Mouse (Mus musculus): ENCODE results near the gene Adam23. TPM values are rescaled to one million over a fixed set of nuclear protein-coding genes. Genes with fewer than 3 reads are reported as not detected.

The Adam23 gene
- polyA plus RNA-seq, 1 experiment from 2014 or later: 1.9 TPM

DNA sequence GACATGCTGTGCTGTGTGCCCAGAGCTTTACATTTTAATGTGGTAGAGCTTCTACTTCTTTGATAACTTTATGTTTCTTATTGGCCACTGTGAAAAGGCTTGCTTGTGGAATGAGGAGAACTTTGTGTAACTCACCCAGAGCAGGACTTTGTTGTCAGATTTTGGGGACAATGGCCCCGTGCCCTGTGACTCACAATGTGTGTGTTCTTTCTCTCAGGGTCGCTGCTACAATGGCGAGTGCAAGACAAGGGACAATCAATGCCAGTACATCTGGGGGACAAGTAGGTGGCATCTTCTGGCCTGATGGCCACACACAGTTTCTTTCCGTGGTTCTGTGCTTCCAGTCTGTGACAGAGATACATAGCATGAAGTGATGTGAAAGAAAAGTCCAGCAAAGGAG lies 118.2 kb downstream of the Adam23 start:
- Histone ChIP-seq H3K4me3 (no peak overlapping the region), H3K36me3 (no peaks in the 10 kb centered on the region), H3K4me1 (no peaks in the 10 kb centered on the region), H3K9me3 (no peaks in the 10 kb centered on the region), H3K27ac (no peak overlapping the region), H3K27me3 (ENCODE audit: insufficient read depth, poor library complexity, severe bottlenecking) (no peaks in the 10 kb centered on the region)
- DNase-seq (ENCODE audit: low spot score): no peak
- 55% methylated on average over 4 of the region's 4 CpGs for WGBS

DNA sequence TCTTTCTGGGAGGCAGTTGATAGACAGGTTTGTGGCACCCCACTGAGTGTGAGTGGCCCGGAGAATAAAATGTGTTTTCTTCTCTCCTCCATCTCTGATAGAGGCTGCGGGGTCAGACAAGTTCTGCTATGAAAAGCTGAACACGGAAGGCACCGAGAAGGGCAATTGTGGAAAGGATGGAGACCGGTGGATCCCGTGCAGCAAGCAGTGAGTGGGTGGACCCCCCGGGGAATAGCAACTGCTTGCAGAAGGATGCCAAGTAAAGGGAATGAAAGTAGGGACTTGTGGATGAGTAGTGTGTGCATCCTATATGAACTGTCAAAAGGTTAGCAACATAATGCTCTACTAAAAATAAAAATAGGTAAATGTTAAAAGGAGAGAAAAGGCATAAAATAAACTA lies 120.8 kb downstream of the Adam23 start:
- WGBS: 35% methylated on average over 7 of the region's 7 CpGs

DNA sequence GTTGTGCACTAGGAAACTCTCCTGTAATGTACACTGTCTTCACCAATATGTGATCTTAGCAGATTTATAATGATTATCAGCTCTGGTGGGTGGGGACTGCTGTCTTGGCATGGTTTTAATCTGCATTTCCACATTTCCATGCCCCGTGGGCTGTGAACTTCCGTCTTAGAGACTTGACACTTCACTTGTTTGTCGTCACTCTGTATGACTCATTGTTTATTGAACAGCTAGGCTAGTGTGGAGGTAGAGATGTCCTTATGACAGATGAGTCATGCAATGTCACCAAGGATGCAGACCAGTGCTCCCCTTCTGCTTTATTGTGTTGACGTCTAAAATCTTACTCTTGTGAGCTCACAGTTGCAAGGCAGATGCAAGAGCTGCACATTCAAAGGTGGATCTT lies 121.3 kb downstream of the Adam23 start:
- Histone ChIP-seq H3K27me3 (ENCODE audit: insufficient read depth, poor library complexity, severe bottlenecking) (no peaks in the 10 kb centered on the region), H3K9me3 (no peaks in the 10 kb centered on the region), H3K4me3 (no peak overlapping the region), H3K4me1 (no peaks in the 10 kb centered on the region), H3K36me3 (no peaks in the 10 kb centered on the region), H3K27ac (no peak overlapping the region)
- WGBS: 33% methylated on average over 4 of the region's 4 CpGs
- DNase-seq (ENCODE audit: low spot score): no peak

More for the DNA sequence above, 120.8 kb downstream of the Adam23 start:
- H3K4me1 ChIP-seq: no peaks in the 10 kb centered on the region
- no peak overlapping the region for H3K4me3 ChIP-seq
- H3K9me3 ChIP-seq: no peaks in the 10 kb centered on the region
- no peak for DNase-seq (ENCODE audit: low spot score)
- H3K27ac ChIP-seq: no peak overlapping the region
- H3K36me3 ChIP-seq: no peaks in the 10 kb centered on the region
- no peaks in the 10 kb centered on the region for H3K27me3 ChIP-seq (ENCODE audit: insufficient read depth, poor library complexity, severe bottlenecking)

DNA sequence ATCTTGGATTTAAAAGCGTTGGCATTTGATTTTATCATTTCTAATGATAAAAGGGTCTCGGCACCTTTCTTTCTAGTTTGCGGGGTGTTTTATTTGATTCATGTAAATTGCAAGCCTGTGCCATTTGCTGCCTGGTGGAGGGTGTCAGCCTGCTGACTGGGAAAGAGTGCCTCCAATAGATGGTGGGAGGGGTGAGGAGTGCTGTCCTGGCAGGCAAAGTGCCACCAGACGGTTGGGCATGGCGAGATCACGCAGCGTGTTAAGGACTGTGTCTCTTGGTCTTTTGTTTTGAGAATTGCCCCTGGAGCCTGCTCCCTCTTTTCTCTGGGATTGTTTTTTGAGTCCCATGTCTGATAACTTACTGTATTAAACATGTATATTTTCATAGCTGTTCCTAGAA lies 126.5 kb downstream of the Adam23 start:
- Histone ChIP-seq H3K4me3 (no peak overlapping the region), H3K9me3 (no peaks in the 10 kb centered on the region), H3K27ac (no peak overlapping the region), H3K27me3 (ENCODE audit: insufficient read depth, poor library complexity, severe bottlenecking) (no peaks in the 10 kb centered on the region), H3K4me1 (no peaks in the 10 kb centered on the region), H3K36me3 (no peaks in the 10 kb centered on the region)
- WGBS: 67% methylated on average over 7 of the region's 7 CpGs
- no peak for DNase-seq (ENCODE audit: low spot score)

DNA sequence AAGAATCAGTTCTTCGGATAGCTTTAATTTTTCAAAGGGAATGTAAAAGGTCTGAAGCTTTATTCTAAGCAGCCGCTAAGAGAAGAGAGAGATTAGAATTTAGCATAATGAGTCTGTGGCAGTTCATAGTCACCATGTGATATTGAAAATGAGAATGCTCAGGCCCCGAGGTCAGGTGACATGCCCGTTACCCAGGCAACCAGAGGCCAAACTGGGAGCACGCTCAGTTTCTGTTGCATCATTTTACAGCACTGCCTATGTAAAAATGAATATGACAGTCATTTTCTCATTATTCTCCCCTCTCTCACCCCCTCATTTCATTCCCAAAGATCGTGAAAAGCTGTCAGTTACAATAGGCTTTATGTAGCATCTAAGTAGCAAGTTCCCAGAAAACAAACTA lies 127.7 kb downstream of the Adam23 start:
- no peaks in the 10 kb centered on the region for H3K9me3 ChIP-seq
- 78% methylated on average over 6 of the region's 6 CpGs for WGBS
- H3K27me3 ChIP-seq (ENCODE audit: insufficient read depth, poor library complexity, severe bottlenecking): no peaks in the 10 kb centered on the region
- no peak for DNase-seq (ENCODE audit: low spot score)
- H3K4me1 ChIP-seq: no peaks in the 10 kb centered on the region
- no peak overlapping the region for H3K4me3 ChIP-seq
- no peak overlapping the region for H3K27ac ChIP-seq
- H3K36me3 ChIP-seq: no peaks in the 10 kb centered on the region

DNA sequence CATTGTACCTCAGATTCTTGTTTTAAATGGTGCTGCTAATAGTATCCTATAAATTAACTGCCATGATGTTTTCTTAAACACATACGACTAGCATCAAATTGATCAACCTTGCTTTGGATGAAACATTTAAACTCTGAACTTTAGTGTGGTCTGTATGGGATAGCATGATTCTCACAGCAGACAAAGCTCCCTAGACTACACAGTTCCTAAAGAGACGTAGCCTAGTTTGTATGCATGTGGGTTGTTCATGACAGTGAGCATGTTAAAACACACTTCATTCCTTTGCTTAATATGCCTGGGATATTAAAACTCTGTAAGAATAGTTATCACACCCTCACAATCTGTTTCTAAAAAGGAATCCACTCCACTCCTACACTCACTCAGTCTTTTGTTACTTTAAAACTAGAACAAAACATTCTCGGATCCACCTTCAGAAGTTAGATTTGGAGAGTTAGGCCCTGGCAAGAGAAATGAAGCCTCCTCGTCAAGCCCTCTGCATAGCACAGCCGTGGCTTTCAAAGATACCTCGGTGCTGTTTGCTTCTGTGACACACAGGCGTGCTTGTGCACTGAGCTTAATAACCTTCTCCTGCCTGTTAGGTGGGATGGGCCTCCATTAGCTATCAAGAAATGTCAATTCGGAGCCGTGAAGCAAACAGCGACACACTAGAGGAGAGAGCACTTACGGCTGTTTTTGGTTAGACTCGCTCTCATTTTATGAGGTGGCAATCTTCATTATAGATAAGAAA lies 128.3 kb downstream of the Adam23 start:
- Histone ChIP-seq H3K36me3 (no peaks in the 10 kb centered on the region), H3K27me3 (ENCODE audit: insufficient read depth, poor library complexity, severe bottlenecking) (no peaks in the 10 kb centered on the region), H3K4me1 (no peaks in the 10 kb centered on the region), H3K27ac (no peak overlapping the region), H3K9me3 (no peaks in the 10 kb centered on the region), H3K4me3 (no peak overlapping the region)
- no peak for DNase-seq (ENCODE audit: low spot score)
- 68% methylated on average over 12 of the region's 12 CpGs for WGBS

DNA sequence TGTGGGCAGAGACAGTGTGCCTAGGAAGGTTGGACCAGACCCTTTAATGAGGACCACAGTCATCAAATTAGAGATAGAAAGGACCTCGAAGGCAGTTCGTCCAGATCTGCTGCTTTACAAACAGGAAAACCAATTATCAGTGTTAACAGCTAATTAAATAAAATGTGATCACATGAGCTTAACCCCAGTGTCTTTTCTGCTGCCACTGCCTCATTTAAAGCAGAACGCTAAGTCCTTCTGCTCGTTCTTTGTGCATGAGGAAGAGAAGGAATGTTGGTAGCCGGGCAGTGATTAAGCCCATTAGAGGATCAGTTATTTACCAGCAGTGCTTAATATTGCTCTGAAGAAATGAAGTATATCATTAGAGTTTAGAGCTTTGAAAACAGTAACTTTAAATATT lies 131.1 kb downstream of the Adam23 start:
- H3K4me3 ChIP-seq: no peak overlapping the region
- H3K4me1 ChIP-seq: no peaks in the 10 kb centered on the region
- H3K27me3 ChIP-seq (ENCODE audit: insufficient read depth, poor library complexity, severe bottlenecking): no peaks in the 10 kb centered on the region
- H3K9me3 ChIP-seq: no peaks in the 10 kb centered on the region
- H3K36me3 ChIP-seq: no peaks in the 10 kb centered on the region
- no peak overlapping the region for H3K27ac ChIP-seq
- DNase-seq (ENCODE audit: low spot score): no peak
- 63% methylated on average over 5 of the region's 5 CpGs for whole genome bisulfite sequencing

DNA sequence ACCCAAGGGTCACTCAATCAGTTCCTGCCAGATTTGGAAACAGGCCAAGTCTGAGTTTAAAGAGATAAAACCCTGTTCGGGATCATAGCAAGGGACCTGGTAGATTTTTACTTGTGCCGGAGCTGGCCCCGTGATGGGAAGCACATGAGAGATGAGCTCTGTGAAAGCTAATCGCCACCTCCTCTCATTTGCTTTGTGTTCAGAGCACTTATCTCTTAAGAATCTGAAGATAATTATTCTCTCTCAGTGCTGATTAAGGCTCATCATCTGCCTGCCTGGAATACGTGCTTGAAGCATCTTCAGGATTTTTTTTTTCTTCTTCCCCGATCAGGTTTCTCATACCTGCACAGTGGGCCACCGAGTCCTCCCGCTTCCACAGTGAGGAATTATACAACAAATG lies 133.5 kb downstream of the Adam23 start:
- WGBS: 70% methylated on average over 8 of the region's 8 CpGs
- no peak overlapping the region for H3K27ac ChIP-seq
- no peaks in the 10 kb centered on the region for H3K27me3 ChIP-seq (ENCODE audit: insufficient read depth, poor library complexity, severe bottlenecking)
- H3K9me3 ChIP-seq: no peaks in the 10 kb centered on the region
- no peak overlapping the region for H3K4me3 ChIP-seq
- H3K36me3 ChIP-seq: no peaks in the 10 kb centered on the region
- no peak for DNase-seq (ENCODE audit: low spot score)
- H3K4me1 ChIP-seq: no peaks in the 10 kb centered on the region

DNA sequence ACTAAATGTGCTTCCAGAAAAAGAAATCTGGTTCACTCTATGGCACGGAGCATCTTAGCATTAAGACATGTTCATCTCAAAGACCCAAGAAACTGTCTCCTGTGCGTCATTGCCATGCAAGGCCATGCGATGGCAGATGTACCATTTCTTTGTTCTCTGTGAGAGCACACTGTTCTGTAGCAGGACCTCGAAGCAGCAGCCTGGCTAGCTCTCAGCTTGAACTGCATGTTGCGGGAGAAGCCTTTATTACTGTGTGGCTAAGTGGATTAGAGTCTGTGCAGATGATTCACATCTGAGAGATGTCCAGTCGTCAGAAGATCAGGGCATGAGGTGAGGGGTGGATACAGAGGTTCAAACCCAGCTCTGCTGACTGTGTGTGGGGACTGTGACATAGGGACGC lies 141.2 kb downstream of the Adam23 start:
- DNase-seq (ENCODE audit: low spot score): no peak
- no peak overlapping the region for H3K4me3 ChIP-seq
- no peaks in the 10 kb centered on the region for H3K27me3 ChIP-seq (ENCODE audit: insufficient read depth, poor library complexity, severe bottlenecking)
- no peaks in the 10 kb centered on the region for H3K36me3 ChIP-seq
- WGBS: 81% methylated on average over 7 of the region's 7 CpGs
- H3K4me1 ChIP-seq: no peaks in the 10 kb centered on the region
- H3K27ac ChIP-seq: no peak overlapping the region
- no peaks in the 10 kb centered on the region for H3K9me3 ChIP-seq

DNA sequence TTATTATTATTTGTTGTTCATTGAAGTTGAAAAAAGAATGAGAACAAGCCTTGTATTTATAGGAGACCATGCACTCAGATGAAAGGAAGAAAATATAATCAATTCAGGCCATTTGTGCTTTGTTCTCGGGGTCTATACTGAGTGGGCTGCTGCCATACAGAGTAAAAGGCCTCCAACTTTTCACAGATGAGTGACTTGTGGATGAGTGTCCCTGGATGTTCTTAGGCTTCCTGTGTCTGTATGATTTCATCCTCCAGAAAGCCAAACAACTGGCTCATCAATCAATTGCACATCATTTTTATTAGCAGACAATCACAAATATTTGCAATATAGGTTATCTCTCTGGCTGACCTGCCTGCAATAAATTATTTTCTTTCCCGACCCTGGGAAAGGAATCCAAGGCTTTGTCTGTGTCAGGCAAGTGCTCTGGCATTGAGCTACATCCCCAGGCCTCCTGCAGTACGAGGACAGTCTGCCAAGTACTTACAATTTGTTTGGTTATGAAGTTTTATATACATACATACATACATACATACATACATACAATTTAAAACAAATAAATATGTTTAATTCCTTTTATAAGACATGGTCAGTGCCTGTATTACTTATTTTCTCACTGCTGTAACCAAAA lies 158.3 kb downstream of the Adam23 start:
- Histone ChIP-seq H3K9me3 (no peaks in the 10 kb centered on the region), H3K36me3 (no peaks in the 10 kb centered on the region), H3K4me1 (no peaks in the 10 kb centered on the region), H3K27me3 (ENCODE audit: insufficient read depth, poor library complexity, severe bottlenecking) (no peaks in the 10 kb centered on the region), H3K27ac (no peak overlapping the region), H3K4me3 (no peak overlapping the region)
- DNase-seq (ENCODE audit: low spot score): no peak
- 55% methylated on average over 3 of the region's 3 CpGs for WGBS

DNA sequence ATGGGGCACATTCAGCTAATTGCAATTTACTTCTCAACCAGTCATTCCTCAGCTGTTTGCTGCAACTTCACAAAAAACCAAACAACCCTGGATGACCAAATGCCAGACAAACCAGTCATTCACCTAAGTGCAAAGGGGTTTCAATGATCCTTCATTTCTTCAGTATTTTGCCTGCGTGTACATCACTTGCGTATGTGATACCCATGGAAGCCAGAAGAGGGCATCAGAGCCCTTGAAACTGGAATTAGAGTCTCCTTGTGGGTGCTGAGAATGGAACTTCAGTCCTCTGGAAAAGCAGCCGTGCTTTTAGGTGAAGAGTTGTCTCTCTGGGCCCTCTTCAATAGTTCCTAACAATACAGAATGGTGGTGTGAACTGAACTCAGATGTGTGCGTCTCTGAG lies 163.9 kb downstream of the Adam23 start:
- Histone ChIP-seq H3K36me3 (no peaks in the 10 kb centered on the region), H3K27ac (no peak overlapping the region), H3K27me3 (ENCODE audit: insufficient read depth, poor library complexity, severe bottlenecking) (peaks cover 15% of the 10 kb centered on the region), H3K9me3 (no peaks in the 10 kb centered on the region), H3K4me1 (no peaks in the 10 kb centered on the region), H3K4me3 (no peak overlapping the region)
- WGBS: 85% methylated on average over 4 of the region's 4 CpGs
- no peak for DNase-seq (ENCODE audit: low spot score)

DNA sequence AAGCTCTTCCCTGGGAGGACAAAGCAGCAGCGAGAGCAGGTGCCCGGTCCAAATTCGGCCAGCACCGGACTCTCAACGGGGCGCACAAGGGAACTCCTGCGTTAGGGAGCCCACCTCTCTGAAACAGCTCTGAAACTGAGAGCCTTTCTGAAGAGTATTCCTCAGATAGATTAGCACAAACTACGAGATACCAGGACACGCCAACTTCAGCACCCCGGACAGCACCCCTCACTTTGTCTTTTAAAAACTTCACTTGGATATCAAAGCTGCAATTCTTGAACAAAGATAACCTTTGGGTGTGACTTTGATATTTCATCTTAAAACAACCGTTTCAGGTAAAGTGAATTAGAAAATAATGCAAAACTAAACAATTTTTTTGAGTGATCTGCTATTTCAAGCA lies 168.9 kb downstream of the Adam23 start:
- H3K9me3 ChIP-seq: no peaks in the 10 kb centered on the region
- WGBS: under 1% methylated on average over 11 of the region's 11 CpGs
- no peaks in the 10 kb centered on the region for H3K36me3 ChIP-seq
- H3K4me1 ChIP-seq: no peaks in the 10 kb centered on the region
- peaks cover 15% of the 10 kb centered on the region for H3K27me3 ChIP-seq (ENCODE audit: insufficient read depth, poor library complexity, severe bottlenecking)
- H3K4me3 ChIP-seq: no peak overlapping the region
- DNase-seq (ENCODE audit: low spot score): no peak
- no peak overlapping the region for H3K27ac ChIP-seq

DNA sequence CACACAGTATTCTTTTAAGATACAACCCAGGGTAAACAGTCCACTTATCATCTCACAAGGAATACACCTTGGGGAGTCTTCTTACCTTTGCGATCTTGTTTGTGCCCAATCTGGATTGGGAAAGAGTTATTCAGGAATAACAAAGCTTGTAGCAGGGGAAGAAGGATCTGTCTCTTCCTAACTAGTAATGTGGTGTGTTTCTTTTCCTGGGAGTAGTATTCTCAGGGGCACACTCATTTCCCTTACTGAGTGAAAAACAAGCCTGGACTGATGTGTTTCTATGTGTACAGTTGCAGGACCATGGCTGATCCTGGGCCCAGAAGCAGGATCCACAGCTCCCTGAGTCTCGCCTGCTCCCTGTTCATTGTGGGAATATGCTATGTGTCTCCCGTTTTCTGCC lies 170.0 kb downstream of the Adam23 start, which contains the start of gene Gm39653:
Gm39653 (plus strand) TSS at position 301 of the 400 bp plus-strand sequence.
- H3K4me1 ChIP-seq: no peaks in the 10 kb centered on the region
- no peak for DNase-seq (ENCODE audit: low spot score)
- H3K9me3 ChIP-seq: no peaks in the 10 kb centered on the region
- no peak within 1 kb of the TSS for H3K27ac ChIP-seq
- H3K36me3 ChIP-seq: no peaks in the 10 kb centered on the region
- no peak within 1 kb of the TSS for H3K4me3 ChIP-seq
- 80% methylated on average over 3 of the region's 3 CpGs for WGBS
- H3K27me3 ChIP-seq (ENCODE audit: insufficient read depth, poor library complexity, severe bottlenecking): peaks cover 15% of the 10 kb centered on the region

All from heart, embryonic 10.5 days (tissue).